Mouse (Mus musculus) embryonic fibroblast, embryonic 13.5 days (primary cell): ENCODE results near the gene Ackr4.

ENCODE experiments used
- CTCF ChIP-seq: IDR thresholded peaks from 2 replicates; pipeline ENCODE4 v1.5.1; 2011; ENCODE audit warnings: mild to moderate bottlenecking, control low read depth, low read length, moderate library complexity, borderline replicate concordance; ENCODE audit not compliant: insufficient read depth
- POLR2A ChIP-seq: IDR thresholded peaks from 2 replicates; pipeline ENCODE4 v1.6.1; 2011; ENCODE audit warnings: low read depth, mild to moderate bottlenecking, control low read depth, low read length, moderate library complexity

- no peak for TF ChIP-seq CTCF
- no peak for TF ChIP-seq POLR2A
Observed at GRCm38 (mm10) chr9:104157291-104157690, 30.6 kb upstream of the Ackr4 start.
